Mouse (Mus musculus): ENCODE data around the gene Zfp36. TPM values are rescaled to one million over a fixed set of nuclear protein-coding genes. Genes with fewer than 3 reads are reported as not detected.

Zfp36 gene
- polyA plus RNA-seq, 1 experiment from 2014 or later, result 5.4 TPM

GRCm38 (mm10) chr7:28373891-28374495 is 6.1 kb downstream of the Zfp36 start:
- peaks cover 57% of the 10 kb centered on the region for H3K4me1 ChIP-seq
- WGBS, result 81% methylated on average over 7 of the region's 7 CpGs
- no peak overlapping the region for H3K4me3 ChIP-seq
- H3K27me3 ChIP-seq, result peaks cover 20% of the 10 kb centered on the region
- H3K9me3 ChIP-seq, result no peaks in the 10 kb centered on the region
- H3K4me2 ChIP-seq (replicated peaks), result no peak overlapping the region
- no peak for ATAC-seq (ENCODE audit: low FRiP score, low read depth)
- peaks cover 12% of the 10 kb centered on the region; the same call in 1 of the 2 replicates for H3K36me3 ChIP-seq
- H3K27ac ChIP-seq (replicated peaks), result peak overlapping the region; percentile 49; the same call in 1 of the 2 replicates
- 0 out of 2 replicates have a peak overlapping the region, but pooled peaks have one; percentile 11 for H3K9ac ChIP-seq (replicated peaks)

- WGBS, result under 1% methylated on average over 9 of the region's 9 CpGs
- Histone ChIP-seq H3K4me1 (peaks cover 52% of the 10 kb centered on the region), H3K27ac (replicated peaks) (peak overlapping the region; percentile 91)
These were observed 6.9 kb downstream of the Zfp36 start for GRCm38 (mm10) chr7:28373131-28373581.

GRCm38 (mm10) chr7:28372251-28373108 is 7.6 kb downstream of the Zfp36 start, which contains the start of gene Plekhg2:
TSS of gene Plekhg2 (minus strand) at chr7:28372599.
- under 1% methylated on average over 56 of the region's 66 CpGs for WGBS
- peak within 1 kb of the TSS; percentile 86 for H3K9ac ChIP-seq (replicated peaks)
- H3K36me3 ChIP-seq, result peaks cover 27% of the 10 kb centered on the region
- H3K9me3 ChIP-seq, result no peaks in the 10 kb centered on the region
- peak within 1 kb of the TSS; percentile 91 for H3K27ac ChIP-seq (replicated peaks)
- H3K4me3 ChIP-seq, result peak within 1 kb of the TSS; percentile 81
- peak; percentile 82 for ATAC-seq (ENCODE audit: low FRiP score, low read depth)
- H3K4me1 ChIP-seq, result peaks cover 45% of the 10 kb centered on the region
- H3K4me2 ChIP-seq (replicated peaks), result peak within 1 kb of the TSS; percentile 87
- peaks cover 9% of the 10 kb centered on the region for H3K27me3 ChIP-seq

More at GRCm38 (mm10) chr7:28373131-28373581, 6.9 kb downstream of the Zfp36 start:
- no peaks in the 10 kb centered on the region for H3K9me3 ChIP-seq
- H3K4me3 ChIP-seq, result peak overlapping the region; percentile 81
- ATAC-seq (ENCODE audit: low FRiP score, low read depth), result 0 out of 2 replicates have a peak, but pooled peaks have one; percentile 3
- H3K36me3 ChIP-seq, result peaks cover 20% of the 10 kb centered on the region; the same call in 1 of the 2 replicates
- H3K27me3 ChIP-seq, result peaks cover 16% of the 10 kb centered on the region
- H3K9ac ChIP-seq (replicated peaks), result no peak overlapping the region
- peak overlapping the region; percentile 87 for H3K4me2 ChIP-seq (replicated peaks)

GRCm38 (mm10) chr7:28371514-28371989 is 8.5 kb downstream of the Zfp36 start:
- H3K36me3 ChIP-seq, result peaks cover 36% of the 10 kb centered on the region
- H3K27ac ChIP-seq (replicated peaks), result peak overlapping the region; percentile 91
- peak overlapping the region; percentile 81 for H3K4me3 ChIP-seq
- H3K27me3 ChIP-seq, result 0 out of 2 replicates have a peak, but pooled peaks cover 3% of the 10 kb centered on the region
- peak overlapping the region; percentile 87 for H3K4me2 ChIP-seq (replicated peaks)
- H3K9me3 ChIP-seq, result no peaks in the 10 kb centered on the region
- H3K4me1 ChIP-seq, result peaks cover 40% of the 10 kb centered on the region
- no peak for ATAC-seq (ENCODE audit: low FRiP score, low read depth)
- WGBS, result 1% methylated on average over 37 of the region's 43 CpGs
- H3K9ac ChIP-seq (replicated peaks), result peak overlapping the region; percentile 86

- 12% methylated on average over 11 of the region's 11 CpGs for WGBS
- peaks cover 41% of the 10 kb centered on the region for H3K36me3 ChIP-seq
- no peaks in the 10 kb centered on the region for H3K9me3 ChIP-seq
- H3K4me3 ChIP-seq, result peak overlapping the region; percentile 81
- H3K27ac ChIP-seq (replicated peaks), result peak overlapping the region; percentile 91
- peaks cover 35% of the 10 kb centered on the region for H3K4me1 ChIP-seq
- peak overlapping the region; percentile 87 for H3K4me2 ChIP-seq (replicated peaks)
- H3K27me3 ChIP-seq, result no peaks in the 10 kb centered on the region
- no peak for ATAC-seq (ENCODE audit: low FRiP score, low read depth)
- H3K9ac ChIP-seq (replicated peaks), result peak overlapping the region; percentile 86
These were observed 9.0 kb downstream of the Zfp36 start for GRCm38 (mm10) chr7:28370977-28371513.

- ATAC-seq (ENCODE audit: low FRiP score, low read depth), result no peak
- WGBS, result 95% methylated on average over 14 of the region's 14 CpGs
- Histone ChIP-seq H3K27me3 (no peaks in the 10 kb centered on the region), H3K27ac (replicated peaks) (no peak overlapping the region), H3K4me2 (replicated peaks) (peak overlapping the region; percentile 87), H3K36me3 (peaks cover 50% of the 10 kb centered on the region), H3K4me3 (peak overlapping the region; percentile 81), H3K4me1 (peaks cover 28% of the 10 kb centered on the region), H3K9me3 (no peaks in the 10 kb centered on the region), H3K9ac (replicated peaks) (peak overlapping the region; percentile 86)
These were observed 10.0 kb downstream of the Zfp36 start for GRCm38 (mm10) chr7:28370051-28370450.

- peaks cover 65% of the 10 kb centered on the region for H3K36me3 ChIP-seq
- no peaks in the 10 kb centered on the region for H3K27me3 ChIP-seq
- H3K9ac ChIP-seq (replicated peaks), result peak overlapping the region; percentile 16; the same call in 1 of the 2 replicates
- H3K4me3 ChIP-seq, result no peak overlapping the region
- no peaks in the 10 kb centered on the region for H3K9me3 ChIP-seq
- WGBS, result 92% methylated on average over 16 of the region's 16 CpGs
- no peak for ATAC-seq (ENCODE audit: low FRiP score, low read depth)
- no peak overlapping the region for H3K27ac ChIP-seq (replicated peaks)
- no peak overlapping the region for H3K4me2 ChIP-seq (replicated peaks)
- peaks cover 25% of the 10 kb centered on the region for H3K4me1 ChIP-seq
These were observed 11.7 kb downstream of the Zfp36 start for GRCm38 (mm10) chr7:28368276-28368920.

- ATAC-seq (ENCODE audit: low FRiP score, low read depth), result no peak
- H3K4me1 ChIP-seq, result peaks cover 25% of the 10 kb centered on the region
- 0 out of 2 replicates have a peak overlapping the region, but pooled peaks have one; percentile 16 for H3K9ac ChIP-seq (replicated peaks)
- H3K4me2 ChIP-seq (replicated peaks), result no peak overlapping the region
- no peak overlapping the region for H3K27ac ChIP-seq (replicated peaks)
- H3K27me3 ChIP-seq, result no peaks in the 10 kb centered on the region
- WGBS, result 91% methylated on average over 16 of the region's 16 CpGs
- H3K9me3 ChIP-seq, result no peaks in the 10 kb centered on the region
- H3K36me3 ChIP-seq, result peaks cover 68% of the 10 kb centered on the region
- H3K4me3 ChIP-seq, result no peak overlapping the region
These were observed 12.3 kb downstream of the Zfp36 start for GRCm38 (mm10) chr7:28367663-28368275.

- 92% methylated on average over 16 of the region's 16 CpGs for WGBS
- H3K36me3 ChIP-seq, result peaks cover 77% of the 10 kb centered on the region
- ATAC-seq (ENCODE audit: low FRiP score, low read depth), result no peak
These were observed 17.5 kb downstream of the Zfp36 start for GRCm38 (mm10) chr7:28362441-28363060.

GRCm38 (mm10) chr7:28361647-28362341 is 18.3 kb downstream of the Zfp36 start:
- no peak for ATAC-seq (ENCODE audit: low FRiP score, low read depth)
- no peak overlapping the region for H3K4me3 ChIP-seq
- H3K9ac ChIP-seq (replicated peaks), result no peak overlapping the region
- H3K36me3 ChIP-seq, result peaks cover 69% of the 10 kb centered on the region
- H3K4me2 ChIP-seq (replicated peaks), result no peak overlapping the region
- 95% methylated on average over 20 of the region's 20 CpGs for WGBS
- peaks cover 22% of the 10 kb centered on the region for H3K4me1 ChIP-seq
- no peaks in the 10 kb centered on the region for H3K27me3 ChIP-seq
- H3K27ac ChIP-seq (replicated peaks), result no peak overlapping the region
- H3K9me3 ChIP-seq, result no peaks in the 10 kb centered on the region

More at GRCm38 (mm10) chr7:28362441-28363060, 17.5 kb downstream of the Zfp36 start:
- Histone ChIP-seq H3K27me3 (no peaks in the 10 kb centered on the region), H3K9me3 (no peaks in the 10 kb centered on the region), H3K4me1 (peaks cover 15% of the 10 kb centered on the region), H3K9ac (replicated peaks) (no peak overlapping the region), H3K4me2 (replicated peaks) (no peak overlapping the region), H3K27ac (replicated peaks) (no peak overlapping the region), H3K4me3 (no peak overlapping the region)

All from midbrain, embryonic 12.5 days (tissue).